Mouse (Mus musculus): ENCODE results near the gene Hes7. TPM values are rescaled to one million over a fixed set of nuclear protein-coding genes. Genes with fewer than 3 reads are reported as not detected.

The Hes7 gene
- total RNA-seq, 1 experiment from 2014 or later = not detected

GRCm38 (mm10) chr11:69125041-69125851 lies 5.0 kb downstream of the Hes7 start:
- ATAC-seq (replicated peaks; ENCODE audit: insufficient number of reproducible peaks, low FRiP score, low TSS enrichment, poor library complexity, severe bottlenecking) = peak; percentile 7

GRCm38 (mm10) chr11:69125852-69125918 lies 5.5 kb downstream of the Hes7 start, which contains the start of gene Aloxe3:
Aloxe3 (plus strand) TSS chr11:69125896.
- ATAC-seq (replicated peaks; ENCODE audit: insufficient number of reproducible peaks, low FRiP score, low TSS enrichment, poor library complexity, severe bottlenecking) = no peak

- no peak for ATAC-seq (replicated peaks; ENCODE audit: insufficient number of reproducible peaks, low FRiP score, low TSS enrichment, poor library complexity, severe bottlenecking)
Observed at GRCm38 (mm10) chr11:69125919-69126705, 5.9 kb downstream of the Hes7 start.

- ATAC-seq (replicated peaks; ENCODE audit: insufficient number of reproducible peaks, low FRiP score, low TSS enrichment, poor library complexity, severe bottlenecking) = no peak
Observed at GRCm38 (mm10) chr11:69126706-69127095, 6.5 kb downstream of the Hes7 start.

GRCm38 (mm10) chr11:69128426-69129122 lies 8.4 kb downstream of the Hes7 start:
- ATAC-seq (replicated peaks; ENCODE audit: insufficient number of reproducible peaks, low FRiP score, low TSS enrichment, poor library complexity, severe bottlenecking) = no peak

- no peak for ATAC-seq (replicated peaks; ENCODE audit: insufficient number of reproducible peaks, low FRiP score, low TSS enrichment, poor library complexity, severe bottlenecking)
Observed at GRCm38 (mm10) chr11:69133566-69133922, 13.3 kb downstream of the Hes7 start.

GRCm38 (mm10) chr11:69133923-69134621 lies 13.9 kb downstream of the Hes7 start:
- ATAC-seq (replicated peaks; ENCODE audit: insufficient number of reproducible peaks, low FRiP score, low TSS enrichment, poor library complexity, severe bottlenecking) = peak; percentile 72

GRCm38 (mm10) chr11:69134622-69134968 lies 14.4 kb downstream of the Hes7 start:
- no peak; the same call in 1 of the 2 replicates for ATAC-seq (replicated peaks; ENCODE audit: insufficient number of reproducible peaks, low FRiP score, low TSS enrichment, poor library complexity, severe bottlenecking)

GRCm38 (mm10) chr11:69135361-69135760 lies 15.2 kb downstream of the Hes7 start:
- no peak for ATAC-seq (replicated peaks; ENCODE audit: insufficient number of reproducible peaks, low FRiP score, low TSS enrichment, poor library complexity, severe bottlenecking)

GRCm38 (mm10) chr11:69147546-69147945 lies 27.3 kb downstream of the Hes7 start:
- ATAC-seq (replicated peaks; ENCODE audit: insufficient number of reproducible peaks, low FRiP score, low TSS enrichment, poor library complexity, severe bottlenecking) = no peak

- ATAC-seq (replicated peaks; ENCODE audit: insufficient number of reproducible peaks, low FRiP score, low TSS enrichment, poor library complexity, severe bottlenecking) = no peak
Observed at GRCm38 (mm10) chr11:69148451-69148960, 28.3 kb downstream of the Hes7 start.

- no peak for ATAC-seq (replicated peaks; ENCODE audit: insufficient number of reproducible peaks, low FRiP score, low TSS enrichment, poor library complexity, severe bottlenecking)
Observed at GRCm38 (mm10) chr11:69149728-69150127, 29.5 kb downstream of the Hes7 start.

- no peak for ATAC-seq (replicated peaks; ENCODE audit: insufficient number of reproducible peaks, low FRiP score, low TSS enrichment, poor library complexity, severe bottlenecking)
Observed at GRCm38 (mm10) chr11:69150444-69150843, 30.2 kb downstream of the Hes7 start.

GRCm38 (mm10) chr11:69151004-69151403 lies 30.8 kb downstream of the Hes7 start:
- no peak for ATAC-seq (replicated peaks; ENCODE audit: insufficient number of reproducible peaks, low FRiP score, low TSS enrichment, poor library complexity, severe bottlenecking)

GRCm38 (mm10) chr11:69153831-69154230 lies 33.6 kb downstream of the Hes7 start:
- no peak for ATAC-seq (replicated peaks; ENCODE audit: insufficient number of reproducible peaks, low FRiP score, low TSS enrichment, poor library complexity, severe bottlenecking)

- no peak for ATAC-seq (replicated peaks; ENCODE audit: insufficient number of reproducible peaks, low FRiP score, low TSS enrichment, poor library complexity, severe bottlenecking)
Observed at GRCm38 (mm10) chr11:69155351-69155750, 35.1 kb downstream of the Hes7 start.

GRCm38 (mm10) chr11:69156800-69157199 lies 36.6 kb downstream of the Hes7 start, which contains the start of gene Alox12b:
Alox12b (plus strand) TSS chr11:69156989.
- ATAC-seq (replicated peaks; ENCODE audit: insufficient number of reproducible peaks, low FRiP score, low TSS enrichment, poor library complexity, severe bottlenecking) = no peak

GRCm38 (mm10) chr11:69169313-69169712 lies 49.1 kb downstream of the Hes7 start:
- no peak for ATAC-seq (replicated peaks; ENCODE audit: insufficient number of reproducible peaks, low FRiP score, low TSS enrichment, poor library complexity, severe bottlenecking)

- ATAC-seq (replicated peaks; ENCODE audit: insufficient number of reproducible peaks, low FRiP score, low TSS enrichment, poor library complexity, severe bottlenecking) = 0 out of 2 replicates have a peak, but pooled peaks have one; percentile 54
Observed at GRCm38 (mm10) chr11:69171626-69172025, 51.4 kb downstream of the Hes7 start.

Data from monocyte, adult 5-6 weeks (primary cell).